Mouse (Mus musculus): ENCODE results near the gene Sox11. TPM values are rescaled to one million over a fixed set of nuclear protein-coding genes. Genes with fewer than 3 reads are reported as not detected.

Gene Sox11
- polyA plus RNA-seq (2016; fragmentation: Nextera tagmentation; extraction: Ambion mirVana), result 596 and 650 TPM in 2 replicates

DNA sequence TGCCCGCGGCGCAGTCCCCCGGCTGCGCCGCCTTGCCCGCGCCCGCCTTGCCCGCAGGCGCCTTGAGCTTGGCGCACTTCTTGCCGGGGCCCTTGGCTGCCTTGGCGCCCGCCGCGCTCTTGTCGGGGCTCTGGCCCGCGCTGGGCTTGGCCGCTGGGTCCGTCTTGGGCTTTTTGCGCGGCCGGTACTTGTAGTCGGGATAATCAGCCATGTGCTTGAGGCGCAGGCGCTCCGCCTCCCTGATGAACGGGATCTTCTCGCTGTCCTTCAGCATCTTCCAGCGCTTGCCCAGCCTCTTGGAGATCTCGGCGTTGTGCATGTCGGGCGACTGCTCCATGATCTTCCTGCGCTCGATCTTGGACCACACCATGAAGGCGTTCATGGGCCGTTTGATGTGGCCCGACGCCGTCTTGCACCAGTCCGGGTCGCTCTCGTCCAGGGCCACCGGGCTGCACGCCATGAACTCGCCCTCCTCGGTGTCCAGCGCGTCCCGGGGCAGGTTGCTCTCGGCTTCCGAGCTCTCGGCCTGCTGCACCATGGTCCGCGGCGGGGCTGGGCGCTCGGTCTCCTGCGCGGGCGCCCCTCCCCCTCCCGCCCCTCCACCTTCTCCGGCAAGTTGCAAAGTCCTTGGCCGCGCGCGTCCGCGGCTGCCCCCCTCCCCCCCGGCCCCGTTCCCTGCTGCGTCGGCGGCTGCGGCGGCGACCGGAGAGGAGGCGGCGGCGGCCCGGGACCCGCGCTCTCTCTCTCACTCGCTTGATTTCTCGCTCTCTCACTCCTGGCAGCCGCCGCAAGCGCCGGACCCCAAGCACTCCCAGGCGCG is at the start of gene Sox11:
Sox11 (minus strand) TSS at position 704 of the 820 bp plus-strand sequence.
- peak; percentile 45 for ATAC-seq (ENCODE audit: low FRiP score, low read depth)
- peak within 1 kb of the TSS; percentile 64 for H3K4me2 ChIP-seq (replicated peaks)
- H3K4me1 ChIP-seq, result peaks cover 18% of the 10 kb centered on the region
- H3K9ac ChIP-seq (replicated peaks), result peak within 1 kb of the TSS; percentile 100
- WGBS, result 0% methylated on average over 81 of the region's 95 CpGs
- peak within 1 kb of the TSS; percentile 100 for H3K4me3 ChIP-seq
- H3K36me3 ChIP-seq, result peaks cover 15% of the 10 kb centered on the region; the same call in 1 of the 2 replicates
- no peaks in the 10 kb centered on the region for H3K9me3 ChIP-seq
- H3K27ac ChIP-seq (replicated peaks), result peak within 1 kb of the TSS; percentile 100
- H3K27me3 ChIP-seq, result no peaks in the 10 kb centered on the region

DNA sequence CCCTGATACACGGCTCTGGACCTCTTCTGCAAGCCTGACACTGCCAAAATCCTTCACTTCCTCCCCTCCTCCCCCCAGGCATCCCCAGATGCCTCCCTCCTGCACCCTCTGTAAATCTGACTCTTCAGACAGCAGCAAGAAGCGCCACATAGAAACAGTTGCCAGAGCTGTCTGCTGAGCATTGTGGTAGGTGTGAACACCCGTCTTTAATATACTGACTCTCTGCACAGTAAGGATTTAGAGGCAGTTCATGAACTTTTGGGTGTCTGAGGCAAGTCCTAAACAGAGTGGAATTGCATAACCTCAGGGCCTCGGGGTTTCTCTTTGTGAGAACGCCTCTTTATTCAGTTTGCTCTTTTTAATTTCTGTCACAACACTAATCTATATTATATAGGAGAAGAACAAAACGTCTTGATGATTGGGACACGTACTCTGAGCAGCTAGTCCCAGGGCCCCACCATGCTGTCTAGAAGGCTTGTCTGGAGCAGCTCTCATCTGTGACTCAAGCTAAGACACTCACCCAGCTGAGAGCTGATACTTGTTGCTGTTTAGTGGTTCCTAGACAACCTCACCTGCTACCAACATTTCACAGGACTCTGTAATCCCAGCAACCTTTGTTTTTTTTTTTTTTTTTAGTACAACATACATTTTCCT is 49.4 kb upstream of the Sox11 start:
- H3K36me3 ChIP-seq, result no peaks in the 10 kb centered on the region
- H3K4me1 ChIP-seq, result peaks cover 6% of the 10 kb centered on the region; the same call in 1 of the 2 replicates
- 44% methylated on average over 7 of the region's 7 CpGs for WGBS
- H3K27ac ChIP-seq (replicated peaks), result no peak overlapping the region
- H3K27me3 ChIP-seq, result no peaks in the 10 kb centered on the region
- no peak overlapping the region for H3K4me2 ChIP-seq (replicated peaks)
- no peak overlapping the region for H3K9ac ChIP-seq (replicated peaks)
- H3K4me3 ChIP-seq, result no peak overlapping the region
- H3K9me3 ChIP-seq, result no peaks in the 10 kb centered on the region
- no peak for ATAC-seq (ENCODE audit: low FRiP score, low read depth)

DNA sequence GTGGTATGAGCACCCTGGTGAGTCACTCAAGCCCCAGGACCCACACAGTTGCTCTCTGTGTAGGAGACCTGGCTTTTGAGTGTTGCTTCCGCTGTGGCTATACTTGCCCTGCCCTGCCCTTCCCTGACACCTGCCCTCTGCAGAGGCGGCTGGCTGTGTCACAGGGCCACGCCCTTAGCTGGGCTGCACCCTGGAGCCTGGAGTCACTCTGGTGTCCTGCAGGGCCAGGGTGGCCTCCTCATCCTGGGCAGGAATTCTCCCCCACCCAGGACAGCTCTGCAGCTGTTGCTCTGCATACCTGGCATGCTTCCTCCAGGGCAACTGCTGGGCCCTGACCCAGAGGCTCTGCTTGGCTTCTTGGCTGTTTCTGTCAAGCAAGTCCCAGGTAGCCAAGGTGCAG is 48.1 kb upstream of the Sox11 start:
- Histone ChIP-seq H3K9me3 (no peaks in the 10 kb centered on the region), H3K4me2 (replicated peaks) (no peak overlapping the region), H3K27ac (replicated peaks) (no peak overlapping the region), H3K4me3 (no peak overlapping the region), H3K36me3 (no peaks in the 10 kb centered on the region), H3K4me1 (peaks cover 12% of the 10 kb centered on the region), H3K27me3 (no peaks in the 10 kb centered on the region), H3K9ac (replicated peaks) (no peak overlapping the region)
- WGBS, result 59% methylated on average over 3 of the region's 3 CpGs
- ATAC-seq (ENCODE audit: low FRiP score, low read depth), result no peak

DNA sequence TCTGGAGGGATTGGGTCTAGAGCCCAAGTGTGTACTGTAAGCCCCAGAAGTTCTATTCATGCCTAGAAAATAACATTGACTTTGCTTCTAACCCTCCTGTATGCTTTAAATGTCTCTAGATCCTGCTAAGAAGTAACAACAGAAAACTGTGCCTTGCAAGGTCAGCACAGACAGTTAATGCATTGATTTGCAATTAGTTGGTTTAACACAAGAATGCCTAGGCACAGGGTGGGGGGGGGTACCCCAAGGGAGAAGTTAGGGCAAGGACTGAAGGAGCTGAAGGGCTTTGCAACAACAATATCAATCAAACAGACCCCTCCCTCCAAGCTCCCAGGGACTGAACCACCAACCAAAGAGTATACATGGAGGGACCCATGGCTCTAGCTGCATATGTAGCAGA is 47.1 kb upstream of the Sox11 start:
- no peak for ATAC-seq (ENCODE audit: low FRiP score, low read depth)
- H3K4me1 ChIP-seq, result peaks cover 12% of the 10 kb centered on the region

DNA sequence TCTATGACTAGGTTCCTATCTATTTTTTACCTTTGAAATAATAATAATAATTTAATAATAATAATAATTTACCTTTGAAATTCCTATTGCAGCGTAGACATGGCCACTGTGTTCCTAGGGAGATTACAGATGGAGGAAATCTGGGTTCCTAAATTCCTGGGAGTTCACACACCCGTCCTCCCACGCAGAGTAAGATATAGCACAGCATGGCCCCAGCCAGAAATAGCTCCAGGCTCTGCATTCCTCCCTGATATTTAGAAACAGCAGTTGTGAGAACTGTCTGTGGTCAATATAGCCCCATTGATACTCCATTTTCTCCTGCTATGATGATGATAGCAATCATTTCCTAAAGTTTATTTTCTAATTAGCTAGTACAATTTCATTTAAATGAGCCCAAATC is 30.1 kb upstream of the Sox11 start:
- no peaks in the 10 kb centered on the region for H3K9me3 ChIP-seq
- no peak overlapping the region for H3K4me2 ChIP-seq (replicated peaks)
- no peaks in the 10 kb centered on the region for H3K36me3 ChIP-seq
- no peak overlapping the region for H3K4me3 ChIP-seq
- no peak overlapping the region for H3K27ac ChIP-seq (replicated peaks)
- 76% methylated on average over 3 of the region's 3 CpGs for WGBS
- H3K27me3 ChIP-seq, result no peaks in the 10 kb centered on the region
- no peak overlapping the region for H3K9ac ChIP-seq (replicated peaks)
- no peaks in the 10 kb centered on the region for H3K4me1 ChIP-seq
- ATAC-seq (ENCODE audit: low FRiP score, low read depth), result no peak

More for the DNA sequence above, 47.1 kb upstream of the Sox11 start:
- no peaks in the 10 kb centered on the region for H3K27me3 ChIP-seq
- H3K4me3 ChIP-seq, result no peak overlapping the region
- no peaks in the 10 kb centered on the region for H3K9me3 ChIP-seq
- no peak overlapping the region for H3K27ac ChIP-seq (replicated peaks)
- H3K9ac ChIP-seq (replicated peaks), result no peak overlapping the region
- no peak overlapping the region for H3K4me2 ChIP-seq (replicated peaks)
- no peaks in the 10 kb centered on the region for H3K36me3 ChIP-seq

DNA sequence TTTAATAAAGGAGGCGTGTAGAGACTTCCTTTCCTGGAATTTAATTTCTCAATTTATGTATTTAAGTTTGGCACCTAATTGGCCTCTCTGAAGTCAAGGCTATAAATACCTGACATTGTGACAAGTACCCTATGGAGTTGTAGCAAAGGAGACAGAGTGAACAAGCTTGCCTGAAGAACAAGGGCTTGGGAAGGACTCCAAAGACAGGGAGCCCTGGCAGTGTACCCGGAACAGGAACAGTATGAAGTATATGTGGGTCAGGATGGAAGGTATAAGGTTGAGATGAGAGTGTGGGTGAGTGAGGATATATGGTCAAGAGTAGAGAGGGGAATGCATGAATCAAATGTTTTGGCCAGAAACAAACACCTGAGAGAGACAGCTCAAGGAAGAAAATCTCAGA is 28.4 kb upstream of the Sox11 start:
- H3K27ac ChIP-seq (replicated peaks), result no peak overlapping the region
- no peaks in the 10 kb centered on the region for H3K36me3 ChIP-seq
- no peak overlapping the region for H3K4me2 ChIP-seq (replicated peaks)
- no peak overlapping the region for H3K9ac ChIP-seq (replicated peaks)
- H3K4me1 ChIP-seq, result no peaks in the 10 kb centered on the region
- H3K4me3 ChIP-seq, result no peak overlapping the region
- no peaks in the 10 kb centered on the region for H3K9me3 ChIP-seq
- no peaks in the 10 kb centered on the region for H3K27me3 ChIP-seq
- no peak for ATAC-seq (ENCODE audit: low FRiP score, low read depth)
- 84% methylated on average over 2 of the region's 2 CpGs for WGBS

DNA sequence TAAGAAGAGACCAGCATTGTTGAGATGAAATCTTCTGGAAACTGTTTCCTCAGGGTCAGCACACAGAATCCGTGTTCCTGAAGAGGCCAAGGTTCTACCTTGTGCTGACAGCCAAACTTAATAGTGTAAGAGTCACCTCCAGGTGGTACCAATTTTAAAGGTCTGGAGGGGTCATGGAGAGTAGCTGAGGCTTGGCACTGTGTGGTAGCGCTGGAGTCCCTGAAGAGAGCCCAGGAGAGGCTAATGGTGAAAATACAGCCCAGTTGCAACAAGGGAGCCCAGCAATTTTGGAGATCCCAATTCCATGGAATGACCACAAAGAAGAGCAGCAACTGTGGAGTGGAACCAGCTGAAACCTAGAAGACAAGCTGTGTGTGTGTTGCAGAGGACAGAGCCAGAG is 25.1 kb upstream of the Sox11 start:
- ATAC-seq (ENCODE audit: low FRiP score, low read depth), result no peak
- Histone ChIP-seq H3K27me3 (no peaks in the 10 kb centered on the region), H3K36me3 (no peaks in the 10 kb centered on the region), H3K27ac (replicated peaks) (no peak overlapping the region), H3K9me3 (no peaks in the 10 kb centered on the region), H3K4me3 (no peak overlapping the region), H3K4me1 (0 out of 2 replicates have a peak, but pooled peaks cover 7% of the 10 kb centered on the region), H3K9ac (replicated peaks) (no peak overlapping the region), H3K4me2 (replicated peaks) (no peak overlapping the region)
- 81% methylated on average over 2 of the region's 2 CpGs for WGBS

DNA sequence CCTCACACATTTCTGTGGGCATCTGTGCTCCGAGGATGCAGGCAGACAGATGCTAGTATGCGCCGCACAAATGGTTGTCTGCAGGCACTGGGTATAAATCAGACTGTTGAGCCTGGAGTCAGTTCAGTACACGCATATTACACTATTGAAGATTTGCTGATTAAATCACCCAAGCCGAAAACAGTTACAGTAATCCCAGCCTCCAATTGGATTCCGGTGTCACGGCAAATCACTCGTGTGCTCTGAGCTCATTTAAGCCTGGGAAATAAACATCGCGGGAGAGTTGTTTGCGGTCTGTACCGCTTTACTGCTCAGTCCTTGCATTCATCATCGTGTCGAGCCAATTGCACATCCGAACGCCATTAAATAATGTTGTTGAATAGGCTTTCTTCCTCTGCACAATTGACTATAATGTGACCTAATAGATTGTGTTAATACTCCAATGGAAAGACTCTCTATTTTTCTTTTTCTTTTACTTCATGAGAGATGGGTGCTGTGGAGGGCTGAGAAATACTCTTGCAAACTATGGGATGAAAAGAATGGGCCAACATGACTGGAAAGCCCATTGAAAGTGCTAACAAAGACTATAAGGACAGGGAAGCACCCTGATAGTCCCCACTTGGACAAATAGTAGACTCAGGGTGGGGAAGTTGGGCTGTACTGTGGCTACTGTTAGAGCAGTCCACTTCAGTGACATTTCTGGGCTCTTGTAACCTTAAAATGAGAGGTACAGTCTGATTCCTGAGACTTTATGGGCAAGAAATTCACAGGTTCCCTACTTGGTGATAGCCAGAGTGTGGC is 21.7 kb upstream of the Sox11 start:
- H3K9me3 ChIP-seq, result no peaks in the 10 kb centered on the region
- ATAC-seq (ENCODE audit: low FRiP score, low read depth), result 0 out of 2 replicates have a peak, but pooled peaks have one; percentile 27
- 0 out of 2 replicates have a peak overlapping the region, but pooled peaks have one; percentile 4 for H3K4me2 ChIP-seq (replicated peaks)
- H3K9ac ChIP-seq (replicated peaks), result no peak overlapping the region
- 70% methylated on average over 16 of the region's 16 CpGs for WGBS
- no peaks in the 10 kb centered on the region for H3K27me3 ChIP-seq
- no peaks in the 10 kb centered on the region for H3K36me3 ChIP-seq
- no peak overlapping the region for H3K27ac ChIP-seq (replicated peaks)
- 0 out of 2 replicates have a peak, but pooled peaks cover 7% of the 10 kb centered on the region for H3K4me1 ChIP-seq
- H3K4me3 ChIP-seq, result no peak overlapping the region

DNA sequence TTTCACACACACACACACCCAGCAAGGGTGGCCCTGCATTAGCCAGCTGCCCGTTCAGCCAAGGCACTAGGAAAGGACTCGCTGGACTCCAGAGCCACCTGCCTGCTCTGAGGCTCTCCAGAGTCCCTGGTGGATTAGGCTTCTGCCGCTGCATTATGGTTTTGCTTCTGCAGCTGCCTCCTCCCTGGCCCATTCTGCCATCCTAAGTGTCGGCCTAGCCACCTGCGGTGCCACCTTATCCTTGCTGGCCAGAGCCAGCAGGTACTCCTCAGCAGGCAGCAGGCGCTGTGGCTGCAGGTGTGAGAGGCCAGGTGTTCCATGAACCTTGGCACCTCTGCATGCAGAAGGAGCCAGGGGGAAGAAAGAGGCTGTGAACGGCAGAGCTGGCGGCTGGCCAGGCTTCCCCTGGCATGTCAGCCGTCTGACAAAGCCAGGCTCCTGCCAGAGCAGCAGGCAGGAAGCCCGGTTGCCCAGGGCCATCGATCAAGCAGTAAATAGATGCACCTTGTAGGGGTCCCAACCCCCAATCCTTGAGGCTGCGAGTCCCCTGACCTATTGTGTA is 14.8 kb upstream of the Sox11 start:
- no peak overlapping the region for H3K9ac ChIP-seq (replicated peaks)
- no peaks in the 10 kb centered on the region for H3K27me3 ChIP-seq
- 23% methylated on average over 12 of the region's 12 CpGs for WGBS
- H3K4me1 ChIP-seq, result peaks cover 18% of the 10 kb centered on the region
- H3K4me3 ChIP-seq, result no peak overlapping the region
- peak overlapping the region; percentile 63 for H3K27ac ChIP-seq (replicated peaks)
- ATAC-seq (ENCODE audit: low FRiP score, low read depth), result peak; percentile 56; the same call in 1 of the 2 replicates
- no peaks in the 10 kb centered on the region for H3K9me3 ChIP-seq
- no peaks in the 10 kb centered on the region for H3K36me3 ChIP-seq
- H3K4me2 ChIP-seq (replicated peaks), result 0 out of 2 replicates have a peak overlapping the region, but pooled peaks have one; percentile 5

DNA sequence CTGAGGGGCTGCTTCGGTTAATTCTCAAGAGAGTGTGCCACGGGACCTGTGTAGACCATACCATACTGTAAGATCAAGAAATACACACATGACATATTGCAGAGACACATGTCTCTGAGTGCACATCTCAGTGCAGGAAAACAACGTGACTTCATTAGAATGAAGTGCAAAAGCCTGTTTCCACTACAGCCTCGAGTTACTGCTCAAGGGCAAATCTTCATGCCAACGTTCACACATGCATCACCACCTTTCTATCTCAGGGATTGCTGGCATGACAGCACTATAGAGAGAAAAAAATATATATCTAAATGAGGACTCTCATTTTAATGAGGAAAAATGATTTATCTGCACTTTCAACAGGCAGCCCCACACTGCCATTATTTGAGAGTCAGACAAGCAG is 14.2 kb upstream of the Sox11 start:
- WGBS, result 87% methylated on average over 5 of the region's 5 CpGs
- Histone ChIP-seq H3K4me1 (peaks cover 21% of the 10 kb centered on the region), H3K4me3 (no peak overlapping the region), H3K36me3 (no peaks in the 10 kb centered on the region), H3K4me2 (replicated peaks) (no peak overlapping the region), H3K27ac (replicated peaks) (peak overlapping the region; percentile 63; the same call in 1 of the 2 replicates), H3K9ac (replicated peaks) (no peak overlapping the region), H3K9me3 (no peaks in the 10 kb centered on the region), H3K27me3 (no peaks in the 10 kb centered on the region)
- no peak for ATAC-seq (ENCODE audit: low FRiP score, low read depth)

DNA sequence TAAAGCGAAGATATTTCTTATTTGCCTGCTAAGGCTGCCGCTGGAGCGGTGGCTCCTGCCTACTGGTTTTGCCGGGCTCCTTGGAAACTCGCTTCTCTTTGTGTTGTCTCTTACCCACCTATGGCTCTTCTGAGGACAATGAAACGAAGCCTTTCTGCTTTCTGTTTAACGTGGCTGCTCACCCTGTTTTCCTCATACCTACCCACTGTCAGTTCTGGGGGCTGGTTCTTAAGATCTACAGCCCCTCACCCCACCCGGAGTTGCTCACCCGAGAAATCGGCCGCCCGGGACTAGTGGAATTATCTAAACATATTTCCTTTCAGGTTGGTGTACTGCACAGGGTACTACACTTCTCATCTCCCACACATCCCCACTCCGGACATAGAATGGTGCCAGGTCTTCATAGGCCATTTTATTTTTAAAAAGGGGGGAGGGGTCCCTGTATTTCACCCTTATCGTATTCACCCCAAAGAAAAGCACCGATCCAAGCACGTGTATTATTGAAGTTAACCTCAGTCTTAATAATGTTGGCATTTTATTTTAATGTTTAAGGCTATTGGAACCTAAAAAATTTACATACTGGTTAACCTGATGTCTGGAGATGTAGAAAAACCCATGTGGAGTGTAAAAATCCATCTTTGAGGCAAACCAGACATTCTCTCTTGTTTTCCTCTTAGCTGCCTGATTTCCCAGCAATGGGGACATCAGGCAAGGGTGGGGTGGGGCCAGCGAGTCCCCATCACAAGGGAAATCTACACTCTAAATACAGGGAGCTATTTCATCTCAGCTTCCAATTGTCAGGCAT is 1.4 kb upstream of the Sox11 start:
- Histone ChIP-seq H3K9ac (replicated peaks) (peak overlapping the region; percentile 86), H3K9me3 (no peaks in the 10 kb centered on the region), H3K4me3 (peak overlapping the region; percentile 100), H3K4me1 (peaks cover 20% of the 10 kb centered on the region), H3K4me2 (replicated peaks) (peak overlapping the region; percentile 64), H3K27me3 (no peaks in the 10 kb centered on the region), H3K36me3 (peaks cover 7% of the 10 kb centered on the region; the same call in 1 of the 2 replicates), H3K27ac (replicated peaks) (peak overlapping the region; percentile 100)
- no peak for ATAC-seq (ENCODE audit: low FRiP score, low read depth)
- under 1% methylated on average over 17 of the region's 17 CpGs for WGBS

Measured in midbrain, embryonic 12.5 days (tissue).